Mouse (Mus musculus) hindbrain, postnatal 0 days (tissue): ENCODE data around the gene Itpr1. TPM values are rescaled to one million over a fixed set of nuclear protein-coding genes. Genes with fewer than 3 reads are reported as not detected.
A peak's percentile ranks its signal among the peaks of the same experiment; 100 is the strongest.

Experiments
- ATAC-seq: fragments of 200-750 bp; cut with Nextera tagmentation; 2 replicates; pipeline ENCODE4 v1.8.0; 2017; ENCODE audit warnings: mild to moderate bottlenecking, moderate TSS enrichment, moderate library complexity
- DNase-seq: peaks from one replicate; pipeline ENCODE4 v3.0.0-alpha.2; 2015; ENCODE audit warnings: low spot score
- H3K27ac ChIP-seq: fragments of 300-500 bp; sonication (generic); 2 replicates; pipeline ENCODE4 v1.5.1; 2014; ENCODE audit warnings: mild to moderate bottlenecking
- H3K27me3 ChIP-seq: fragments of 300-500 bp; sonication (generic); 2 replicates; pipeline ENCODE4 v1.6.1; 2014; ENCODE audit warnings: low read length, mixed read lengths; ENCODE audit not compliant: insufficient read depth
- H3K36me3 ChIP-seq: fragments of 300-500 bp; sonication (generic); 2 replicates; pipeline ENCODE4 v1.6.1; 2014; ENCODE audit warnings: low read length, mixed read lengths; ENCODE audit not compliant: insufficient read depth
- H3K4me1 ChIP-seq: fragments of 300-500 bp; sonication (generic); 2 replicates; pipeline ENCODE4 v1.6.1; 2014; ENCODE audit warnings: antibody characterized with exemption, low read length, mixed read lengths; ENCODE audit not compliant: insufficient read depth
- H3K4me2 ChIP-seq: fragments of 300-500 bp; sonication (generic); 2 replicates; pipeline ENCODE4 v1.6.1; 2014; ENCODE audit warnings: low read depth, mild to moderate bottlenecking, low read length, moderate library complexity, mixed read lengths
- H3K4me3 ChIP-seq: fragments of 300-500 bp; sonication (generic); 2 replicates; pipeline ENCODE4 v1.5.1; 2014; ENCODE audit warnings: low read length
- H3K9ac ChIP-seq: fragments of 300-500 bp; sonication (generic); replicated peaks from 2 replicates; pipeline ENCODE4 v1.6.1; 2014; ENCODE audit warnings: mild to moderate bottlenecking, low read length, moderate library complexity, mixed read lengths
- H3K9me3 ChIP-seq: fragments of 300-500 bp; sonication (generic); 2 replicates; pipeline ENCODE4 v1.6.1; 2016; ENCODE audit warnings: low read length, mixed read lengths
- CTCF ChIP-seq: IDR thresholded peaks from 2 replicates; pipeline ENCODE4 v1.5.1; 2016; ENCODE audit warnings: antibody characterized with exemption, control low read depth, low read depth
- WGBS: fragments of 180-500 bp; shearing (Covaris S2); extraction: QIAGEN DNeasy Blood & Tissue Kit; methylation state at CpG from one replicate; pipeline ENCODE4 v1.1.7; 2014; 5-methylcytosine and 5-hydroxymethylcytosine counted together
- polyA plus RNA-seq: library from polyadenylated mRNA; unstranded; fragments of >200 nt; fragmentation: Nextera tagmentation; extraction: Ambion mirVana; gene quantifications from 2 replicates; pipeline ENCODE4 v1.2.1, GENCODE M21; 2015
- total RNA-seq: library from RNA; depleted of rRNA; stranded (reverse); fragments of >200 nt; gene quantifications from 2 replicates; pipeline ENCODE4 v1.2.3, GENCODE M21; 2014

Itpr1 gene
- total and polyA plus RNA-seq, 2 experiments from 2014 or later, result 7.2 to 47.1 TPM

DNA sequence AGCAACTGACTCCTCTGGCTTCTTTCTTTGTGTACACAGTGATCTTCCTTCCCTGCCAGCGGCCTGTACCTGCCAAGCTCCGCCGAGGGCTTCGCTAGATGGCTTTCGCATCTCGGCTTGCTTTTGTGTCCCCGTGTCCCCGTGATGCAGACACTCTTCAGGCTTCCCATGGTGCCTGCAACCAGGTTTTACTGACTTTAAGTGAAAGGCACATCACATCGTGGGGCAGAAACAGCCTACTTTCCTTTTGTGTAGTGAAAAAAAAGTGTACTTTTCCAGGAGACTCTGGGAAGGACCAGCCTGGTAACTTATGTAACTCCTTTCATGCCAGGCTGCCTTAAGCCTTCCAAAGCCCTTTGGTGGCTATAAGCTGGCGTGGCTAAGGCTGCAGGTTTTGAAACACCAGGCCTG lies 113.9 kb downstream of the Itpr1 start:
- Histone ChIP-seq H3K27me3 (no peaks in the 10 kb centered on the region), H3K4me3 (no peak overlapping the region), H3K36me3 (no peaks in the 10 kb centered on the region), H3K4me1 (no peaks in the 10 kb centered on the region), H3K4me2 (no peak overlapping the region), H3K9ac (no peak overlapping the region), H3K27ac (no peak overlapping the region), H3K9me3 (no peaks in the 10 kb centered on the region)
- ATAC-seq (no peak), DNase-seq (no peak)
- WGBS, result 78% methylated on average over 10 of the region's 10 CpGs
- TF ChIP-seq CTCF, result no peak

DNA sequence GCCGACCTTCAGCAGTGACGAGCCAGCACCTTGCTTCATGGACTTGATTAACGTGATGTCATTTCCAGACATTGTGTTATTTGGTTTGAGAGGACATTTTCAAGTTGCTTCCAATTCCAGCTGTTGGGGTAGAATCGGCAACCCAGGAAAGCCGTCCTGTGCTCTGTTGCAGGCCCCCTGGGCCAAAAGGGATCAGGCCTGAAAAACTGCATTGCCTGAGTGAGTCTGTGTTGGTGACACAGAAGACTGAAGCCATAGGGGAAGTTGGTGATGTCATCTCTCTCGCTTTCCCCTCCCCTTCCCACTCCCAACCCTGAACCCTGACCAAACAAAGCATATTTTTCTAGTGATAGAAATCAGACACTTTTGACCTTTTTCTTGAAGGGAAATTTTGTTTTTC lies 114.7 kb downstream of the Itpr1 start:
- H3K36me3 ChIP-seq, result no peaks in the 10 kb centered on the region
- ATAC-seq (no peak), DNase-seq (no peak)
- H3K9ac ChIP-seq, result no peak overlapping the region
- 80% methylated on average over 6 of the region's 6 CpGs for WGBS
- H3K4me2 ChIP-seq, result no peak overlapping the region
- H3K4me3 ChIP-seq, result no peak overlapping the region
- H3K4me1 ChIP-seq, result no peaks in the 10 kb centered on the region
- no peak overlapping the region for H3K27ac ChIP-seq
- TF ChIP-seq CTCF, result no peak
- no peaks in the 10 kb centered on the region for H3K9me3 ChIP-seq
- H3K27me3 ChIP-seq, result no peaks in the 10 kb centered on the region

DNA sequence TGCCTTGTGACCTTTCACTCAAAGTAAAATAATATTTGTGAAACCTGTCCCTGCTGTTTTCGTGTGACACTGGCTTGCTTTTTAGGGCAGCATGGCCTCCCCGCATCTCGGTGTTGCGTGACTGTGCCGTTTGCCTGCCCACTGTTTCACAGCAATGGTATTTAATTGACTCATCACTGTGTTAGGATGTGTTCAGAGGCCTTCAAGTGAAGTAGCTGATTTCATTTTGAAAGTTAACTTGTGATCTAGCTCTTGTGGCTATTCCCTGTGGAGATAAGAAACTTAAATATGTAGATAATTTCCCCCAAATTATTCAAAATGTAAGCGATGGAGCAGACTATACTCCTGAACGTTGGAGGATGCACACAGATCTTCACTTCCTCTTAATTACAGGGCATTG lies 115.4 kb downstream of the Itpr1 start:
- ATAC-seq, result no peak

DNA sequence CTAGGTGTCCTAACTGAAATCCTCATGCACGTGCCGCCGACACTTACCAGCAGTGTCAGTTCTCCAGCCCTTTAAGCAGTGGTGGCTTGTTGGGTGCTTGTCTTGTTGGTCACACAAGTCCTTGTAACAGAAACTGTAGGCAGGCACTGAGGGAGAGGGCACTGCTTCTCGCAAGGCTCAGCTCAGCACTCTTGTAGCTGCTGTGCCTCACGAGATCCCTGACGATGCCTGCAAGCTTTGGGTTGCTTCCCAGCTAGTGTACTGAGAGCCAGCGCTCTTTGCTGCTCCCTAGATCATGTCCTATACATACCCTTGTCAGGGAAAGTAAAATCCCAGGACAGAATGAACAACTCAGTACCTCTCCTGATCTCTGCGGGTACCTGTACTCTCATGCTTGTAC lies 117.6 kb downstream of the Itpr1 start:
- ATAC-seq (no peak), DNase-seq (no peak)
- Histone ChIP-seq H3K4me2 (no peak overlapping the region), H3K36me3 (no peaks in the 10 kb centered on the region), H3K4me1 (no peaks in the 10 kb centered on the region), H3K27me3 (no peaks in the 10 kb centered on the region), H3K9me3 (no peaks in the 10 kb centered on the region), H3K4me3 (no peak overlapping the region), H3K9ac (no peak overlapping the region), H3K27ac (no peak overlapping the region)
- WGBS, result 86% methylated on average over 8 of the region's 8 CpGs
- no peak for TF ChIP-seq CTCF

More for the DNA sequence above, 115.4 kb downstream of the Itpr1 start:
- Histone ChIP-seq H3K27ac (no peak overlapping the region), H3K4me3 (no peak overlapping the region), H3K4me1 (no peaks in the 10 kb centered on the region), H3K4me2 (no peak overlapping the region), H3K36me3 (no peaks in the 10 kb centered on the region), H3K9ac (no peak overlapping the region), H3K9me3 (no peaks in the 10 kb centered on the region), H3K27me3 (no peaks in the 10 kb centered on the region)
- DNase-seq, result no peak
- WGBS, result 86% methylated on average over 7 of the region's 7 CpGs
- TF ChIP-seq CTCF, result no peak

DNA sequence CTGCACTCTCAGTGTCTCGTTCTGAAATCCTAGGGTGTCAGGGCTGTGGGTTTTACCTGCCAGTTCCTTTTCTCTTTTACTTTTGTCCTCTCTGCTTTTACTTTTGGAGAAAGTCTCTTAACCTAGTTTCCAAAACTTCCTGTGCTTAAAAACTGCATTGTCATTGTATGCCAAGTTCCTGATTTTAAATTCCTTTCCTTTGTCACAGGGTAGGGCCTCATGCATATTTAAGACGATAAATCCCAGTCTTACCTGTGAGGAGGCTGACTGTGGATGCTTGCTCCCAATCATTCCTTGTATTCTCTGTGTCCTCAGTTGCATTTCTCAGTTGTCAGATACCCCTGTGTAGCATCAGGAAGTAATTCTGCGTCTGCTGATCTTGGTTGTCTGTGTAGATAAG lies 118.4 kb downstream of the Itpr1 start:
- ATAC-seq, result no peak
- no peaks in the 10 kb centered on the region for H3K4me1 ChIP-seq
- H3K27ac ChIP-seq, result no peak overlapping the region
- H3K36me3 ChIP-seq, result no peaks in the 10 kb centered on the region
- no peak overlapping the region for H3K9ac ChIP-seq
- no peaks in the 10 kb centered on the region for H3K27me3 ChIP-seq
- no peak overlapping the region for H3K4me2 ChIP-seq
- TF ChIP-seq CTCF, result no peak
- WGBS, result 77% methylated on average over 3 of the region's 3 CpGs
- H3K9me3 ChIP-seq, result no peaks in the 10 kb centered on the region
- DNase-seq, result no peak
- no peak overlapping the region for H3K4me3 ChIP-seq

DNA sequence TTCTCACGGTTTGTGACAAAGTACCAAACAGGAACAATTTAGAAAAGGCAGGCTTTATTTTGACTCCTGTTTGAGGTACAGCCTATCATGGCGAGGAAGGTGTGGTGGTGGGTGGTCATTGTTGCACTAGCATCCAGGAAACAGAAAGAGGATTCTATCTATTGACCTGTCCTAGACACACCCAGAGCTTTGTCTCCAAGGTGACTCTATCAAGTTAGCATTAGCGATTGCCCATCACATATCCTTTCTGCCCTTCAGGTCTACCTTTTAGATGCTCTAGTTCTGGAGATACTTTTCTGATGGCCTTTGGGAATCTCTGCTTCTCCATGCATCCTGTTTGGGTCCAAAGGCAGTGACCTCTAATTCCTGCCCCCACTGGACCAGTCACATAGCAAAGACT lies 121.2 kb downstream of the Itpr1 start:
- no peak for TF ChIP-seq CTCF
- H3K36me3 ChIP-seq, result no peaks in the 10 kb centered on the region
- H3K4me2 ChIP-seq, result no peak overlapping the region
- no peak overlapping the region for H3K4me3 ChIP-seq
- H3K9ac ChIP-seq, result no peak overlapping the region
- DNase-seq, result no peak
- ATAC-seq, result no peak
- WGBS, result 87% methylated on average over 3 of the region's 3 CpGs
- no peaks in the 10 kb centered on the region for H3K4me1 ChIP-seq
- no peaks in the 10 kb centered on the region for H3K27me3 ChIP-seq
- no peak overlapping the region for H3K27ac ChIP-seq
- no peaks in the 10 kb centered on the region for H3K9me3 ChIP-seq

DNA sequence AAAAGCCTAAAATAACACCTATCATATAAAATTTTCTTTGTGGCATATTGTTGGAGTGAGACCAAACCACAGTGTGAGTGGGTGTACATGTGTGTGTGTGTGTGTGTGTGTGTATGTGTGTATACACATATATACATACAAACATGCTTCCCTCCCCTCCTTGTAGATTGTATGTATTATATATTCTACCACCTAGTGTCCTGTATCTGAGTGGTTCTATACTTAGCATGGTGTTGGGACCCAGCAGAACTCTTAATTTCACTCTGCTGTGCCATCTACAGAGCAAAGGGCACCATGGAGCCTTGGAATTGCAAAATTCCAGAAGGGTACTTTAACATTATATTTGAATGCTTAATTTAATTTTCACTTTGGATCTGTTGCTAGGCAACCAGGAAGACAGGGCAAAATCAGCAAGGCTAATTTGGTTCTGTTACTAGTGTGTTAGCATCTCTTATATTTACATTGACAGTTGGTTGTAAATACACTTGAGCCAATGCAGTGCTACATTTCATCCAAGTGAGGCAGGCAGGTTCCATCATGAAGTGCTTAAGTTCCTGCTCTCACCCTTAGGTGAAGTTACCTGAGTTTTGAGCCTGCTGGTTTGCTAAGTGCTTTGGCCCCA lies 122.4 kb downstream of the Itpr1 start:
- Histone ChIP-seq H3K9me3 (no peaks in the 10 kb centered on the region), H3K36me3 (no peaks in the 10 kb centered on the region), H3K9ac (no peak overlapping the region), H3K4me3 (no peak overlapping the region), H3K4me1 (no peaks in the 10 kb centered on the region), H3K27me3 (no peaks in the 10 kb centered on the region), H3K27ac (no peak overlapping the region), H3K4me2 (no peak overlapping the region)
- ATAC-seq (no peak), DNase-seq (peak; percentile 22)
- TF ChIP-seq CTCF, result no peak
